Mouse (Mus musculus) hindbrain, embryonic 13.5 days (tissue): ENCODE results near the gene Yipf4. TPM values are rescaled to one million over a fixed set of nuclear protein-coding genes. Genes with fewer than 3 reads are reported as not detected.

Source experiments
- ATAC-seq: fragments of 200-750 bp; cut with Nextera tagmentation; 2 replicates; pipeline ENCODE4 v1.8.0; 2017; ENCODE audit warnings: moderate TSS enrichment; ENCODE audit not compliant: low FRiP score
- H3K27ac ChIP-seq: fragments of 300-500 bp; sonication (generic); 2 replicates; pipeline ENCODE4 v1.5.1; 2015; ENCODE audit warnings: inconsistent platforms, mild to moderate bottlenecking, moderate library complexity
- H3K27me3 ChIP-seq: fragments of 300-500 bp; sonication (generic); 2 replicates; pipeline ENCODE4 v1.6.1; 2015; ENCODE audit warnings: mild to moderate bottlenecking, inconsistent platforms
- H3K36me3 ChIP-seq: fragments of 300-500 bp; sonication (generic); 2 replicates; pipeline ENCODE4 v1.6.1; 2015; ENCODE audit warnings: mild to moderate bottlenecking, inconsistent platforms
- H3K4me1 ChIP-seq: fragments of 300-500 bp; sonication (generic); replicated peaks from 2 replicates; pipeline ENCODE4 v1.6.1; 2015; ENCODE audit warnings: inconsistent platforms
- H3K4me2 ChIP-seq: fragments of 300-500 bp; sonication (generic); 2 replicates; pipeline ENCODE4 v1.6.1; 2015; ENCODE audit warnings: inconsistent platforms, mild to moderate bottlenecking, moderate library complexity
- H3K4me3 ChIP-seq: fragments of 300-500 bp; sonication (generic); 2 replicates; pipeline ENCODE4 v1.5.1; 2015; ENCODE audit warnings: mild to moderate bottlenecking, inconsistent platforms
- H3K9ac ChIP-seq: fragments of 300-500 bp; sonication (generic); 2 replicates; pipeline ENCODE4 v1.6.1; 2015; ENCODE audit warnings: mild to moderate bottlenecking, inconsistent platforms
- H3K9me3 ChIP-seq: fragments of 300-500 bp; sonication (generic); 2 replicates; pipeline ENCODE4 v1.6.1; 2016; ENCODE audit warnings: inconsistent platforms
- WGBS: fragments of 180-500 bp; shearing (Covaris S2); methylation state at CpG from one replicate; pipeline ENCODE4 v1.1.7; 2015; 5-methylcytosine and 5-hydroxymethylcytosine counted together
- polyA plus RNA-seq: library from polyadenylated mRNA; unstranded; fragments of >200 nt; fragmentation: Nextera tagmentation; extraction: Ambion mirVana; gene quantifications from 2 replicates; pipeline ENCODE4 v1.2.1, GENCODE M21; 2015

Yipf4 gene
- polyA plus RNA-seq, 1 experiment from 2014 or later = 52.1 TPM

GRCm38 (mm10) chr17:74527729-74528607, 38.7 kb downstream of the Yipf4 start, which contains the start of gene Birc6:
Gene Birc6 (plus strand): TSS chr17:74528295.
- H3K9me3 ChIP-seq = no peaks in the 10 kb centered on the region
- peak; percentile 98 for ATAC-seq
- H3K27ac ChIP-seq = peak within 1 kb of the TSS; percentile 98
- peak within 1 kb of the TSS; percentile 67 for H3K4me2 ChIP-seq
- WGBS = under 1% methylated on average over 70 of the region's 71 CpGs
- no peaks in the 10 kb centered on the region for H3K27me3 ChIP-seq
- H3K4me1 ChIP-seq = peaks cover 24% of the 10 kb centered on the region
- no peaks in the 10 kb centered on the region for H3K36me3 ChIP-seq
- H3K4me3 ChIP-seq = peak within 1 kb of the TSS; percentile 83
- peak within 1 kb of the TSS; percentile 95 for H3K9ac ChIP-seq

GRCm38 (mm10) chr17:74528648-74529532, 39.6 kb downstream of the Yipf4 start:
- H3K9me3 ChIP-seq = no peaks in the 10 kb centered on the region
- H3K4me2 ChIP-seq = peak overlapping the region; percentile 67
- WGBS = under 1% methylated on average over 58 of the region's 72 CpGs
- H3K4me1 ChIP-seq = peaks cover 24% of the 10 kb centered on the region
- peak overlapping the region; percentile 95 for H3K9ac ChIP-seq
- peak; percentile 68 for ATAC-seq
- no peaks in the 10 kb centered on the region for H3K36me3 ChIP-seq
- H3K27ac ChIP-seq = peak overlapping the region; percentile 98
- H3K4me3 ChIP-seq = peak overlapping the region; percentile 83
- no peaks in the 10 kb centered on the region for H3K27me3 ChIP-seq

- H3K9me3 ChIP-seq = no peaks in the 10 kb centered on the region
- peak overlapping the region; percentile 83 for H3K4me3 ChIP-seq
- no peaks in the 10 kb centered on the region for H3K36me3 ChIP-seq
- peak overlapping the region; percentile 67 for H3K4me2 ChIP-seq
- peak overlapping the region; percentile 95 for H3K9ac ChIP-seq
- peak overlapping the region; percentile 98 for H3K27ac ChIP-seq
- no peaks in the 10 kb centered on the region for H3K27me3 ChIP-seq
- WGBS = 20% methylated on average over 3 of the region's 3 CpGs
- peaks cover 24% of the 10 kb centered on the region for H3K4me1 ChIP-seq
- no peak for ATAC-seq
Measured at GRCm38 (mm10) chr17:74529533-74529824, 40.2 kb downstream of the Yipf4 start.

GRCm38 (mm10) chr17:74534971-74535370, 45.7 kb downstream of the Yipf4 start:
- Histone ChIP-seq H3K9ac (no peak overlapping the region), H3K4me2 (no peak overlapping the region), H3K4me1 (peaks cover 11% of the 10 kb centered on the region), H3K9me3 (no peaks in the 10 kb centered on the region), H3K27me3 (no peaks in the 10 kb centered on the region), H3K4me3 (no peak overlapping the region), H3K36me3 (no peaks in the 10 kb centered on the region), H3K27ac (no peak overlapping the region)
- WGBS = 97% methylated on average over 4 of the region's 4 CpGs
- ATAC-seq = no peak

- WGBS = 77% methylated on average over 1 of the region's 1 CpGs
- no peak for ATAC-seq
- H3K9ac ChIP-seq = no peak overlapping the region
- H3K36me3 ChIP-seq = no peaks in the 10 kb centered on the region
- no peak overlapping the region for H3K27ac ChIP-seq
- H3K4me1 ChIP-seq = 0 out of 2 replicates have a peak, but pooled peaks cover 2% of the 10 kb centered on the region
- no peaks in the 10 kb centered on the region for H3K9me3 ChIP-seq
- H3K4me3 ChIP-seq = no peak overlapping the region
- no peak overlapping the region for H3K4me2 ChIP-seq
- H3K27me3 ChIP-seq = no peaks in the 10 kb centered on the region
Measured at GRCm38 (mm10) chr17:74537526-74537925, 48.2 kb downstream of the Yipf4 start.

- Histone ChIP-seq H3K9ac (no peak overlapping the region), H3K9me3 (no peaks in the 10 kb centered on the region), H3K27ac (no peak overlapping the region), H3K27me3 (no peaks in the 10 kb centered on the region), H3K4me2 (no peak overlapping the region), H3K36me3 (peaks cover 28% of the 10 kb centered on the region), H3K4me3 (no peak overlapping the region), H3K4me1 (no peaks in the 10 kb centered on the region)
- no peak for ATAC-seq
- 92% methylated on average over 2 of the region's 2 CpGs for WGBS
Measured at GRCm38 (mm10) chr17:74543615-74544014, 54.3 kb downstream of the Yipf4 start.

Other genes starting within 250 kb of the Yipf4 start
- gene Memo1, start 194.0 kb upstream of the Yipf4 start, polyA plus RNA-seq = 64.0 and 66.7 TPM in 2 replicates
- gene Dpy30, start 165.5 kb upstream of the Yipf4 start, polyA plus RNA-seq = 215 and 218 TPM in 2 replicates
- gene Spast, start 150.5 kb upstream of the Yipf4 start, polyA plus RNA-seq = 25.9 and 27.1 TPM in 2 replicates
- 29.0 and 29.5 TPM in 2 replicates for gene Slc30a6, start 93.9 kb upstream of the Yipf4 start, polyA plus RNA-seq
- gene Nlrc4, start 30.4 kb upstream of the Yipf4 start, polyA plus RNA-seq = 0.29 and 0.53 TPM in 2 replicates
- gene Birc6, start 38.8 kb downstream of the Yipf4 start, polyA plus RNA-seq = 97.4 and 102 TPM in 2 replicates
- 15.2 and 18.7 TPM in 2 replicates for gene Ttc27, start 228.2 kb downstream of the Yipf4 start, polyA plus RNA-seq